Mouse (Mus musculus) kidney, embryonic 15.5 days (tissue): ENCODE measurements at regions not wholly inside any gene's neighbourhood (a gene's known extent, or its start where the extent isn't known, plus 50 kb on each side); places are given as distances from the start of the nearest gene placed in this dataset.

Experiments
- ATAC-seq: fragments of 200-750 bp; cut with Nextera tagmentation; replicated peaks from 2 replicates; pipeline ENCODE4 v1.8.0; 2017; ENCODE audit warnings: moderate TSS enrichment; ENCODE audit not compliant: low FRiP score
- H3K27ac ChIP-seq: fragments of 300-500 bp; sonication (generic); 2 replicates; pipeline ENCODE4 v1.5.1; 2015; ENCODE audit warnings: mild to moderate bottlenecking, inconsistent platforms
- H3K27me3 ChIP-seq: fragments of 300-500 bp; sonication (generic); 2 replicates; pipeline ENCODE4 v1.6.1; 2015; ENCODE audit warnings: inconsistent platforms
- H3K36me3 ChIP-seq: fragments of 300-500 bp; sonication (generic); 2 replicates; pipeline ENCODE4 v1.6.1; 2015; ENCODE audit warnings: inconsistent platforms
- H3K4me1 ChIP-seq: fragments of 300-500 bp; sonication (generic); 2 replicates; pipeline ENCODE4 v1.6.1; 2015; ENCODE audit warnings: inconsistent platforms
- H3K4me2 ChIP-seq: fragments of 300-500 bp; sonication (generic); 2 replicates; pipeline ENCODE4 v1.6.1; 2015; ENCODE audit warnings: moderate library complexity, mild to moderate bottlenecking, inconsistent platforms
- H3K4me3 ChIP-seq: fragments of 300-500 bp; sonication (generic); replicated peaks from 2 replicates; pipeline ENCODE4 v1.5.1; 2015; ENCODE audit warnings: mild to moderate bottlenecking, inconsistent platforms
- H3K9ac ChIP-seq: fragments of 300-500 bp; sonication (generic); 2 replicates; pipeline ENCODE4 v1.6.1; 2015; ENCODE audit warnings: mild to moderate bottlenecking, inconsistent platforms
- H3K9me3 ChIP-seq: fragments of 300-500 bp; sonication (generic); replicated peaks from 2 replicates; pipeline ENCODE4 v1.6.1; 2016; ENCODE audit warnings: inconsistent platforms
- WGBS: fragments of 180-500 bp; shearing (Covaris S2); methylation state at CpG from one replicate; pipeline ENCODE4 v1.1.7; 2015; ENCODE audit warnings: mixed read lengths; 5-methylcytosine and 5-hydroxymethylcytosine counted together

DNA sequence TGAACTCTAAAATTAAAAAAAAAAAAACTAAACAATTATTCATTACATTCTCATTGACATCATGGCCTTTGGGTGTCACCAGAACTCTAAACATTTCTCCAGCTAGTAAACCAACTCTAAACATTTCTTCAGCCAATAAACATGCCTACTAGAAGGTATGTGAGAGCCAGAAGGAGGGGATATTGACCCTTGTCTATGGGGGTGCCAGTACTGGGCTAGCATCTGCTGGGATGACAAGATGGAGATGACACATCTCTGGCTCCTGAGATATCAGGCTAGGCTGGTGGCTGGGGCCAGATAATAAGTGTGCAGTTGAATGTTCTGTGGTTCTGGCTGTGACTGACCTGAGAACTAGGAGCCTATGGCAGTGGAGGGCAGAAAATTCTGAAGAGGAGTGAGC lies 144.6 kb downstream of the Tmem38b start:
- ATAC-seq = no peak

DNA sequence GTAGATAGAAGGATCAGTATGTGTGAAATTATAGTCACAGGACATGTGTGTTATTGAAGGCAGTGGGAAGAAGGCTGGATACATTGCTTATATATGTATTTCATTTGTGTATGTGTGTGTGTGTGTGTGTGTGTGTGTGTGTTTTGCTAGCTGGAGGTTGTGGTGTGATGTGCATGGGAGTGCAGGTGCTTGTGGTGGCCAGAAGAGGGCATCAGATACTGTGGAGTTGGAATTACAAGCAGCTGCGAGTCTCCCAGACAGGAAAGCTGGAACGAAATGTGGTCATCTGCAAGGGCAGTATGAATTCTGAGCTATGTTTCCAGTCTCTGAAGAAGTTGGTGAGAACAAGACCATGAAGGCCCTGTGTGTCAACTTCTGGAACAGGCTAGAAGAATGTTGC lies 145.1 kb downstream of the Tmem38b start:
- H3K9ac ChIP-seq = no peak overlapping the region
- 91% methylated on average over 2 of the region's 2 CpGs for WGBS
- no peaks in the 10 kb centered on the region for H3K27me3 ChIP-seq
- H3K4me3 ChIP-seq = no peak overlapping the region
- H3K27ac ChIP-seq = no peak overlapping the region
- H3K4me2 ChIP-seq = no peak overlapping the region
- 0 out of 2 replicates have a peak, but pooled peaks cover under 1% of the 10 kb centered on the region for H3K4me1 ChIP-seq
- H3K36me3 ChIP-seq = no peaks in the 10 kb centered on the region
- ATAC-seq = no peak
- H3K9me3 ChIP-seq = no peaks in the 10 kb centered on the region

More for the DNA sequence above, 144.6 kb downstream of the Tmem38b start:
- Histone ChIP-seq H3K4me1 (no peaks in the 10 kb centered on the region), H3K4me3 (no peak overlapping the region), H3K4me2 (no peak overlapping the region), H3K27me3 (no peaks in the 10 kb centered on the region), H3K9ac (no peak overlapping the region), H3K9me3 (no peaks in the 10 kb centered on the region), H3K36me3 (no peaks in the 10 kb centered on the region), H3K27ac (no peak overlapping the region)

DNA sequence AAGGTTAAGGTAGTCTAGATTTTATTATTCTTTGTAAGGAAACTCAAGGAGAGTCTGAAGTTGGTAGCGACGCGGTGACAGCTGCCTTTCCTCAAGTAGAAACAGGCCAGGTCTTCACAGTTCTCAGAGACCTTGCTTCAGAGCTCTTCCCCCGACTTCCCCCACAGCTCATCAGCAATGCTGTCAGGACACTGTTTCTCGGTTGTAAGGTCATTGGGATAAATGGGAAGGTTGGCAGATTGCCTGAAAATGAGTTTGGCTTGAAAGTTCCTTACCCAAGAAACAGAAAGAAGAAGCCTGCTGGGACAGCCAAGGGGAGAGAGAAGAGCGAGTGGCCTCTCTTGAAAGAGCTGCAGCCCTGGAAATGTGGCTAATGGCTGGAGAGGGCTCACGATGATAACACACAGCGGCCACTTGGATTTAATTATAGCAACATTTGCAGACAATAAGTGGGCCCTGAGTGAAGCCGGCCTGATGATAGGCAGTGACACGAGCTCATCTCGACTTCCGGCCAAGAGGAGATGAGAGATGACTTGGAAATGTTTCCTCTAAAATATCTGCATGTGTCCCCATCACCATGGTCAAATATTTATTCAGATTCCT lies 150.3 kb downstream of the Tmem38b start:
- Histone ChIP-seq H3K9ac (no peak overlapping the region), H3K36me3 (no peaks in the 10 kb centered on the region), H3K4me1 (0 out of 2 replicates have a peak, but pooled peaks cover 4% of the 10 kb centered on the region), H3K4me3 (no peak overlapping the region), H3K4me2 (no peak overlapping the region), H3K27me3 (no peaks in the 10 kb centered on the region), H3K9me3 (no peaks in the 10 kb centered on the region), H3K27ac (no peak overlapping the region)
- 63% methylated on average over 12 of the region's 12 CpGs for WGBS
- no peak for ATAC-seq

DNA sequence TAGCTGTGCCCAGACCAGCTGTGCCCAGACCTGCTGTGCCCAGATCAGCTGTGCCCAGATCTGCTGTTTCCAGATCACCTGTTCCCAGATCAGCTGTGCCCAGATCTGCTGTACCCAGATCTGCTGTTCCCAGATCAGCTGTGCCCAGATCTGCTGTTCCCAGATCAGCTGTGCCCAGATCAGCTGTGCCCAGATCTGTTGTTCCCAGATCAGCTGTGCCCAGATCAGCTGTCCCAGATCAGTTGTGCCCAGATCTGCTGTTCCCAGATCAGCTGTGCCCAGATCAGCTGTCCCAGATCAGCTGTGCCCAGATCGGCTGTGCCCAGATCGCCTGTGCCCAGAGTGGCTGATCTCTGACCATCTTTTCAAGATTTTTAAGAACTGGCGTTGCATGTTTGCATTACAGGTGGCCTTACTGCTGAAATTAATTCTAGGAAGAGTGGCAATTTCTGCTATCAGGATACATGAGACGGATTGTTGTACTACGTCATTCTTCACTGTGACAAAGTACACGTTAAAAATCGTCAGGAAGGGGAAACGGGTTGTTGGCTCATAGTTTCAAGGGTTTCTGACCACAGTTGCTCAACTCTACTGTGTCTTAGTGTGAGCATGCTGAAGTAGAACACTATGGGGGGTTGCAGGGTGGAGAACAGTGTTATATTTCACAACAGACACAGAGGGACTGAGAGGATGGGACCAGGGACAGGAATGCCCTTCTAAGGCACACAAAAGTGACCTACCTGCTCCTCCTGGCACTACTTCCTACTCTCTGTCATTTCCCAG lies 160.9 kb downstream of the Tmem38b start:
- no peaks in the 10 kb centered on the region for H3K9me3 ChIP-seq
- no peak overlapping the region for H3K4me2 ChIP-seq
- H3K27me3 ChIP-seq = no peaks in the 10 kb centered on the region
- WGBS = 79% methylated on average over 8 of the region's 8 CpGs
- no peak overlapping the region for H3K27ac ChIP-seq
- ATAC-seq = no peak
- H3K9ac ChIP-seq = no peak overlapping the region
- no peaks in the 10 kb centered on the region for H3K4me1 ChIP-seq
- no peak overlapping the region for H3K4me3 ChIP-seq
- H3K36me3 ChIP-seq = no peaks in the 10 kb centered on the region

DNA sequence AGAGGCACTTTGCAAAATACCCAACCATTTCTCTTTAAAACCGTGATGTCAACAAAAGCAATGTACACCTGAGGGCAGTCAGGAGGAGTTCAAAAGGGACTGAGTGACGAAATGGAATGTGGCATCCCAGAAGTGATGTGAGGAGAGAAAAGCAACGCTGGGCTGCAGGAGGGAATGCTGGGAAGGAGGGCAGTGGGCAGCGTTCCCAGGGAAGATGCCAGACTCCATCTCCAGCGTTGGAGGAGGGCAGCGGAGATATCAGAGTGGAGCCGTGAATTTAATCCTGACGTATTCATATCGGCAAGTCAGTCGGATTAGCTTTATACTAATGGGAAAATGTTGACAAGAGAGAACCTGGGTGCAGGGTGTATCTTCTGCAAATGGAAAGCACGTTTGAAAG lies 161.7 kb downstream of the Tmem38b start:
- no peaks in the 10 kb centered on the region for H3K9me3 ChIP-seq

DNA sequence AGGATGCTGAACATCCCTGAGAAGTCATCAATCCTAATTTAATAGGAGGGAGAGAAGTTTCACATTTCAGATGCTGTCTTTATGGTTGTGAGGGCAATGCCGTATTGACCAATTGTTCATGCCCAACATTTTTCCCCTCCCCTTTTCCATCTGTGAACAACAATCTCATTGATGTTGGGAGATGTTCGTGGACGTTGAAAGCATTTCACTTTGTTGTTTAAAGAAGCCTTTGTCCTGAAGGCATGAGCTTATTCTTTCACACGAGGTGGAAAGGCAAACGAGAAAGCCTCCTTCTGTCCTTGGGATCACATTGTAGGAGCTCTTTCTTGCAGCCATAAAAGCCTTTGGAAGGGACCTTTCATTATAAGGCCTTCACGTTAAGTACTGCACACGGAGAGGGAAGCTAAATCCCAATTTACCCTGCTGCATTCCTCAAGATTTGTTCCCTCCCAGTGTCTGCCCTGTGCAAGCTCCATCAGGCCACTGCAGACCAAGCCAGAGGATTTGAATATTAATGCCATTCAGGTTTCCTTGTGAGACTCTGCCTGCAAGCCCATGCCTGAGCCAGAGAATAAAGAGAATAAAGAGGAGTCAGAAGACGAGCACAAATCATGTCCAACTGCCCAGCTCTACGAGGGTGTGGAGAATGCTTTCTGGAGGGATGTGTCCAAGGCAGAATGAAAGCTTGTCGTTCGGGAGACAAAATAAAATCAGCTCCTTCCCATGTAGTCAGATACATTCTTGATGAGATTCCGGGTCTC lies 195.4 kb downstream of the Tmem38b start:
- no peaks in the 10 kb centered on the region for H3K4me1 ChIP-seq
- H3K27ac ChIP-seq = no peak overlapping the region
- H3K36me3 ChIP-seq = no peaks in the 10 kb centered on the region
- 36% methylated on average over 12 of the region's 12 CpGs for WGBS
- no peak overlapping the region for H3K4me2 ChIP-seq
- H3K9me3 ChIP-seq = no peaks in the 10 kb centered on the region
- H3K4me3 ChIP-seq = no peak overlapping the region
- H3K27me3 ChIP-seq = no peaks in the 10 kb centered on the region
- H3K9ac ChIP-seq = no peak overlapping the region
- ATAC-seq = no peak

More for the DNA sequence above, 161.7 kb downstream of the Tmem38b start:
- Histone ChIP-seq H3K4me3 (no peak overlapping the region), H3K4me2 (no peak overlapping the region), H3K36me3 (no peaks in the 10 kb centered on the region), H3K27ac (no peak overlapping the region), H3K9ac (no peak overlapping the region), H3K27me3 (no peaks in the 10 kb centered on the region), H3K4me1 (no peaks in the 10 kb centered on the region)
- ATAC-seq = no peak
- WGBS = 88% methylated on average over 11 of the region's 11 CpGs

DNA sequence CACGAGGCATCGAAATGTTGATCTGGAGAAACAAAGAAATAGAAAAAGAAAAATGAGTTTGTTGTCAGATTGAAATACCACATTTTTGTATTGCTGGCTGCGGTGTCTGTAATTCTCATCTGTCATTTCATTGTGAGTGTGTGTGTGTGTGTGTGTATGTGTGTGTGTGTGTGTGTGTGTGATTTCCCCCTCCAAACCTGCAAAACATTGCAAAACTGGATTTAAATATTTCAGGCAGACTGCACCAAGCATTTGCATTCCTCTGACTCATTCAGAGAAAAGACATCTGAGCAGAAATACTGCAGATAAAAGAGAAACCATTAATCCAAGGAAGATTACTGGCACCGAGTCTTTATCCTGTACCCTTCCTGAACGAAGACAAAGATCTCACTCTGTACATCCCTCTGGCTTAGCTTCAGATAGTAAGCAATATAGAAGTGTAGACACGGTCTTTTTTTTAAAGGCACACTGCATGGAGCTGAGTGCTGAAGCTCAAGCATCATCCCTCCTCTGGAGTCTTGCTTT lies 196.1 kb downstream of the Tmem38b start:
- no peak overlapping the region for H3K4me2 ChIP-seq
- H3K27ac ChIP-seq = no peak overlapping the region
- H3K27me3 ChIP-seq = no peaks in the 10 kb centered on the region
- no peaks in the 10 kb centered on the region for H3K4me1 ChIP-seq
- 69% methylated on average over 6 of the region's 6 CpGs for WGBS
- H3K9me3 ChIP-seq = no peaks in the 10 kb centered on the region
- no peak overlapping the region for H3K4me3 ChIP-seq
- no peaks in the 10 kb centered on the region for H3K36me3 ChIP-seq
- H3K9ac ChIP-seq = no peak overlapping the region
- no peak for ATAC-seq

DNA sequence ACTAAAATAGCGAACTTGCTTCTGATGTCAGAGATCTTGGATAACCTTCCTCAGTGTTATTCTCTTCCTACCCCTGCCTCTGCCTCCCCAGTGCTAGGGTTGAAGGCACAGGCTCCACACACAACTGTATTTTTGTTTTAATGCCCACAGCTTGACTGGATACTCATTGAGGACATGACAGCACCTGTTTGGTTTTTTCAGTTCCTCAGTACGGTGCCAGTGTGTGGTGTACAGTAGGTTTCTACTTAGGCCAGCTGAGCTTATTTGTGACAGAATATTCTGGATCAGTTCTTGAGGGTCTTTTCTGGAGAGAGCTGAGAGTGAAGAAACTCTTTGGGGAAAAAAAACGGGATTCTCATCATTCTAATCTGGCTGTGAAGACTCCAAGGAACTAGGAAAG lies 201.1 kb downstream of the Tmem38b start:
- 81% methylated on average over 3 of the region's 3 CpGs for WGBS
- no peak overlapping the region for H3K27ac ChIP-seq

DNA sequence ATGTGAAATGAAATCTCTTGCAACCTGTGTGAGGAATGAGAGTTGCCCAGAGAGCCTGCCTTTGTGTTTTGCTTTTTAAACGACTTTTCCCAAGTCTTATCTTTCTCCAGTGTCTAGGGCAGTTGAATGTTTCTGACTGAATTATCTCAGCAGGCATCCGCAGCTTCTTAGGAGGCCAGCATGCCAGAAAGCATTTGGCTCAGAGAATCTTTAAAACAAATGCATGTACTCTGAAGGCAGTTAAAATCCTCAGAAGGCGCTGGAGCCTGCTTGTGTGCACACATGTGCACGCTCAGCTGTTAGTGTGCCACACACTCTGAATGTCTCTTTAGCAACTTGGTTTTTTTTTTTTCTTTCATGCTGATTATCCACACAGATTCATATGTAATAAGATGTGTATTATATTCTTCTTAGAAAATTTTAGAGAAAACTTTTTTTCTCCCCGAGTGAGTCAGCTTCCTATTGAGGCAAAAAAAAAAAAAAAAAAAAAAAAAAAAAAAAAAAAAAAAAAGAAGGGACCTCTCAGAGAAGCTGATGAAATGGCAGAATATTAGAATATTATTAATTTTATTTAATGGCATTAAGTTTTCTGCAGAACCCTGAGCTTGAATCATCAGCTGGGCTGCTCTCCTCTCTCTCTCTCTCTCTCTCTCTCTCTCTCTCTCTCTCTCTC lies 201.9 kb downstream of the Tmem38b start:
- H3K36me3 ChIP-seq = no peaks in the 10 kb centered on the region
- H3K27me3 ChIP-seq = no peaks in the 10 kb centered on the region
- no peak overlapping the region for H3K27ac ChIP-seq
- H3K9me3 ChIP-seq = no peaks in the 10 kb centered on the region
- WGBS = 48% methylated on average over 5 of the region's 5 CpGs
- H3K9ac ChIP-seq = no peak overlapping the region
- ATAC-seq = no peak
- H3K4me2 ChIP-seq = no peak overlapping the region
- 0 out of 2 replicates have a peak, but pooled peaks cover 5% of the 10 kb centered on the region for H3K4me1 ChIP-seq
- no peak overlapping the region for H3K4me3 ChIP-seq

More for the DNA sequence above, 201.1 kb downstream of the Tmem38b start:
- H3K4me1 ChIP-seq = no peaks in the 10 kb centered on the region
- H3K4me3 ChIP-seq = no peak overlapping the region
- ATAC-seq = no peak
- no peak overlapping the region for H3K4me2 ChIP-seq
- no peaks in the 10 kb centered on the region for H3K36me3 ChIP-seq
- no peaks in the 10 kb centered on the region for H3K27me3 ChIP-seq
- H3K9ac ChIP-seq = no peak overlapping the region
- no peaks in the 10 kb centered on the region for H3K9me3 ChIP-seq

DNA sequence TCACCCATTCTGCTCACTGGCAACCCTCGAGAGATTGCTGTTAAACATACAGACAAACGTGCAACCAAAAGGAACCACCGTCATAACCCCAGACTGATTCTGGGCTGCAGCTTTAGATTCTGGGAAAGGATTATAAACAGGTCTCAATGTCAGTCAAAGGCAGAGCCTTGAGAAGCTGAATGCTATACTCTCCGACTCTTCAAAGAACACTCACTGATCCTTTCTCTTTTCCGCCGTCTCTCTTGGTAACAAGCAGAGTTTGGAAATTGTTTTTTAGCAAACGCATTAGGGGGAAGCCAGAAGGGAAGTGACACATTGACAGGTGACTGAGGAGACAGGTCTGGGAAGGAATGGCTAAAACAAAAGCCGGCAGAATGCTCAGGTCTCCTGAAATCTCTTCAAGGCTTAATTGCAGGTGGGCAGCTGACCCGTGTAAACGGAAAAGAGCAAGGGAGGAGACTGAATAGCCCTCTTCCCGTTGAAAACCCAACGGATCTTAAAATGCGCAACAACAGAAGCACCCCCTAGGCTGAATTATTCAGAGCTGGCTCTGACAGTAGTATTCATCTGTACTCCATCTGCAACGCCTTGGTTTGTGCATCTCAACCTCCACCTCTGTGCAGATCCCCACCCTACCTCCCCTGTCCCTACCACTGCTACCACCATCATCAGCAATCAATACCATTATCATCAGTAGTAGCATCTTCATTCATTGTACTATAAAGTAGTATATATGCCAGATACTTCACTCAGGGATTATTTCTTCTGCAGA lies 219.6 kb downstream of the Tmem38b start:
- Histone ChIP-seq H3K27ac (no peak overlapping the region), H3K27me3 (no peaks in the 10 kb centered on the region), H3K4me2 (no peak overlapping the region), H3K9me3 (no peaks in the 10 kb centered on the region), H3K36me3 (no peaks in the 10 kb centered on the region), H3K9ac (no peak overlapping the region), H3K4me3 (no peak overlapping the region), H3K4me1 (no peaks in the 10 kb centered on the region)
- WGBS = 61% methylated on average over 14 of the region's 14 CpGs
- no peak for ATAC-seq

DNA sequence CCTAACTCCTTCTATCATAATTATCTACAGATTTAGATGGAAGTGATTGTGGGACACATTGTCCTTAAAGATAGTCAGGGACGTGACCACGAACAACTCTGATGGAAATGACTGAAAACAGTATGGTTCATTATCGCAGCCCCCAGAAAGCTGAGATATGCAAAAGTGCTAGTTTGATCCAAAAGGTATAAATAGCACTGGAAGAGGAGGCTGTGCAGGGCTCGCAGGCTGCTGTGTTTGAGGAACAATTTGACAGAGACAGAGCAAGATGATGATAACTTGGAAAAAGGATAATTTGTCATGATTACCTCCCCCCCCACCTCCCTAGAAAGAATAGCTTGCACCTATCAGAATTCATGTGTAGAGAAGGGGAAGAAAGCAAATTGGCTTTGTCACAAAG lies 238.5 kb downstream of the Tmem38b start:
- H3K36me3 ChIP-seq = no peaks in the 10 kb centered on the region
- 87% methylated on average over 4 of the region's 4 CpGs for WGBS
- H3K4me3 ChIP-seq = no peak overlapping the region
- no peak overlapping the region for H3K9ac ChIP-seq
- H3K4me1 ChIP-seq = no peaks in the 10 kb centered on the region
- no peaks in the 10 kb centered on the region; the same call in 1 of the 2 replicates for H3K9me3 ChIP-seq
- no peak for ATAC-seq
- H3K4me2 ChIP-seq = no peak overlapping the region
- H3K27ac ChIP-seq = no peak overlapping the region
- no peaks in the 10 kb centered on the region for H3K27me3 ChIP-seq
